Mouse (Mus musculus): ENCODE measurements at regions not wholly inside any gene's neighbourhood (a gene's known extent, or its start where the extent isn't known, plus 50 kb on each side); places are given as distances from the start of the nearest gene placed in this dataset.

- H3K4me3 ChIP-seq (replicated peaks) = no peak overlapping the region
- no peak overlapping the region for H3K9ac ChIP-seq (replicated peaks)
- WGBS = 95% methylated on average over 18 of the region's 18 CpGs
- no peak overlapping the region for H3K27ac ChIP-seq
- H3K4me1 ChIP-seq (replicated peaks) = no peaks in the 10 kb centered on the region
- H3K4me2 ChIP-seq (replicated peaks) = no peak overlapping the region
- no peaks in the 10 kb centered on the region for H3K36me3 ChIP-seq
- no peaks in the 10 kb centered on the region for H3K27me3 ChIP-seq
- no peaks in the 10 kb centered on the region for H3K9me3 ChIP-seq
- ATAC-seq = no peak
Observed at GRCm38 (mm10) chr17:47123576-47123975, 113.2 kb upstream of the Ubr2 start.

- WGBS = 81% methylated on average over 9 of the region's 9 CpGs
- Histone ChIP-seq H3K27me3 (no peaks in the 10 kb centered on the region), H3K36me3 (no peaks in the 10 kb centered on the region), H3K4me1 (replicated peaks) (no peaks in the 10 kb centered on the region), H3K4me3 (replicated peaks) (no peak overlapping the region), H3K9me3 (no peaks in the 10 kb centered on the region), H3K9ac (replicated peaks) (no peak overlapping the region), H3K4me2 (replicated peaks) (no peak overlapping the region), H3K27ac (no peak overlapping the region)
- no peak for ATAC-seq
Observed at GRCm38 (mm10) chr17:47122221-47122620, 111.9 kb upstream of the Ubr2 start.

GRCm38 (mm10) chr17:47118010-47118409 is 107.7 kb upstream of the Ubr2 start:
- Histone ChIP-seq H3K27ac (no peak overlapping the region), H3K9me3 (no peaks in the 10 kb centered on the region), H3K36me3 (no peaks in the 10 kb centered on the region), H3K4me3 (replicated peaks) (no peak overlapping the region), H3K27me3 (no peaks in the 10 kb centered on the region), H3K4me1 (replicated peaks) (no peaks in the 10 kb centered on the region), H3K9ac (replicated peaks) (no peak overlapping the region), H3K4me2 (replicated peaks) (no peak overlapping the region)
- 79% methylated on average over 7 of the region's 7 CpGs for WGBS
- ATAC-seq = no peak

GRCm38 (mm10) chr17:47115754-47116153 is 105.4 kb upstream of the Ubr2 start:
- H3K4me3 ChIP-seq (replicated peaks) = no peak overlapping the region
- no peak overlapping the region for H3K4me2 ChIP-seq (replicated peaks)
- no peak for ATAC-seq
- WGBS = 51% methylated on average over 13 of the region's 13 CpGs
- H3K9ac ChIP-seq (replicated peaks) = no peak overlapping the region
- no peaks in the 10 kb centered on the region for H3K9me3 ChIP-seq
- H3K27me3 ChIP-seq = no peaks in the 10 kb centered on the region
- H3K27ac ChIP-seq = no peak overlapping the region
- no peaks in the 10 kb centered on the region for H3K36me3 ChIP-seq
- H3K4me1 ChIP-seq (replicated peaks) = no peaks in the 10 kb centered on the region

GRCm38 (mm10) chr17:47115141-47115540 is 104.8 kb upstream of the Ubr2 start:
- Histone ChIP-seq H3K9me3 (no peaks in the 10 kb centered on the region), H3K4me2 (replicated peaks) (no peak overlapping the region), H3K27ac (0 out of 2 replicates have a peak overlapping the region, but pooled peaks have one; percentile 16), H3K4me1 (replicated peaks) (no peaks in the 10 kb centered on the region), H3K4me3 (replicated peaks) (no peak overlapping the region), H3K27me3 (no peaks in the 10 kb centered on the region), H3K36me3 (no peaks in the 10 kb centered on the region), H3K9ac (replicated peaks) (no peak overlapping the region)
- ATAC-seq = no peak
- 85% methylated on average over 5 of the region's 5 CpGs for WGBS

GRCm38 (mm10) chr17:47114736-47115135 is 104.4 kb upstream of the Ubr2 start:
- no peaks in the 10 kb centered on the region for H3K9me3 ChIP-seq
- ATAC-seq = no peak
- H3K27ac ChIP-seq = 0 out of 2 replicates have a peak overlapping the region, but pooled peaks have one; percentile 16
- no peak overlapping the region for H3K4me2 ChIP-seq (replicated peaks)
- H3K27me3 ChIP-seq = no peaks in the 10 kb centered on the region
- no peak overlapping the region for H3K4me3 ChIP-seq (replicated peaks)
- no peak overlapping the region for H3K9ac ChIP-seq (replicated peaks)
- 87% methylated on average over 7 of the region's 7 CpGs for WGBS
- no peaks in the 10 kb centered on the region for H3K4me1 ChIP-seq (replicated peaks)
- H3K36me3 ChIP-seq = no peaks in the 10 kb centered on the region

- Histone ChIP-seq H3K27ac (no peak overlapping the region), H3K4me2 (replicated peaks) (no peak overlapping the region), H3K27me3 (no peaks in the 10 kb centered on the region), H3K4me1 (replicated peaks) (no peaks in the 10 kb centered on the region), H3K9me3 (no peaks in the 10 kb centered on the region), H3K9ac (replicated peaks) (no peak overlapping the region), H3K4me3 (replicated peaks) (no peak overlapping the region), H3K36me3 (no peaks in the 10 kb centered on the region)
- WGBS = 91% methylated on average over 16 of the region's 16 CpGs
- ATAC-seq = no peak
Observed at GRCm38 (mm10) chr17:47112556-47113225, 102.3 kb upstream of the Ubr2 start.

GRCm38 (mm10) chr17:47110836-47111235 is 100.5 kb upstream of the Ubr2 start:
- Histone ChIP-seq H3K27me3 (no peaks in the 10 kb centered on the region), H3K9me3 (no peaks in the 10 kb centered on the region), H3K4me1 (replicated peaks) (no peaks in the 10 kb centered on the region), H3K4me2 (replicated peaks) (no peak overlapping the region), H3K36me3 (no peaks in the 10 kb centered on the region), H3K9ac (replicated peaks) (no peak overlapping the region), H3K4me3 (replicated peaks) (no peak overlapping the region), H3K27ac (no peak overlapping the region)
- WGBS = 90% methylated on average over 4 of the region's 4 CpGs
- no peak for ATAC-seq

- no peak for ATAC-seq
- Histone ChIP-seq H3K36me3 (no peaks in the 10 kb centered on the region), H3K4me3 (replicated peaks) (no peak overlapping the region), H3K9ac (replicated peaks) (no peak overlapping the region), H3K27me3 (no peaks in the 10 kb centered on the region), H3K27ac (no peak overlapping the region), H3K9me3 (no peaks in the 10 kb centered on the region), H3K4me2 (replicated peaks) (no peak overlapping the region), H3K4me1 (replicated peaks) (no peaks in the 10 kb centered on the region)
- WGBS = 90% methylated on average over 4 of the region's 4 CpGs
Observed at GRCm38 (mm10) chr17:47104328-47104727, 94.0 kb upstream of the Ubr2 start.

GRCm38 (mm10) chr17:47095191-47095590 is 84.8 kb upstream of the Ubr2 start:
- Histone ChIP-seq H3K4me1 (replicated peaks) (no peaks in the 10 kb centered on the region), H3K27ac (no peak overlapping the region), H3K4me2 (replicated peaks) (no peak overlapping the region), H3K4me3 (replicated peaks) (no peak overlapping the region), H3K9ac (replicated peaks) (no peak overlapping the region), H3K9me3 (0 out of 2 replicates have a peak, but pooled peaks cover 1% of the 10 kb centered on the region), H3K27me3 (no peaks in the 10 kb centered on the region), H3K36me3 (no peaks in the 10 kb centered on the region)
- 86% methylated on average over 3 of the region's 3 CpGs for WGBS
- ATAC-seq = no peak

- Histone ChIP-seq H3K27me3 (no peaks in the 10 kb centered on the region), H3K4me3 (replicated peaks) (no peak overlapping the region), H3K9me3 (0 out of 2 replicates have a peak, but pooled peaks cover 4% of the 10 kb centered on the region), H3K9ac (replicated peaks) (no peak overlapping the region), H3K4me1 (replicated peaks) (no peaks in the 10 kb centered on the region), H3K27ac (no peak overlapping the region), H3K4me2 (replicated peaks) (no peak overlapping the region), H3K36me3 (no peaks in the 10 kb centered on the region)
- ATAC-seq = no peak
- 94% methylated on average over 9 of the region's 9 CpGs for WGBS
Observed at GRCm38 (mm10) chr17:47092076-47092475, 81.7 kb upstream of the Ubr2 start.

- H3K4me2 ChIP-seq (replicated peaks) = no peak overlapping the region
- 86% methylated on average over 3 of the region's 3 CpGs for WGBS
Observed at GRCm38 (mm10) chr17:47089769-47090168, 79.4 kb upstream of the Ubr2 start.

GRCm38 (mm10) chr17:47069206-47069605 is 58.9 kb upstream of the Ubr2 start:
- 89% methylated on average over 2 of the region's 2 CpGs for WGBS
- no peak for ATAC-seq
- Histone ChIP-seq H3K36me3 (no peaks in the 10 kb centered on the region), H3K4me3 (replicated peaks) (no peak overlapping the region), H3K27ac (no peak overlapping the region), H3K9ac (replicated peaks) (no peak overlapping the region), H3K9me3 (peaks cover 5% of the 10 kb centered on the region; the same call in 1 of the 2 replicates), H3K27me3 (no peaks in the 10 kb centered on the region), H3K4me2 (replicated peaks) (no peak overlapping the region), H3K4me1 (replicated peaks) (no peaks in the 10 kb centered on the region)

More at GRCm38 (mm10) chr17:47089769-47090168, 79.4 kb upstream of the Ubr2 start:
- H3K27ac ChIP-seq = no peak overlapping the region
- H3K9me3 ChIP-seq = 0 out of 2 replicates have a peak, but pooled peaks cover 9% of the 10 kb centered on the region
- H3K4me3 ChIP-seq (replicated peaks) = no peak overlapping the region
- H3K36me3 ChIP-seq = no peaks in the 10 kb centered on the region
- no peaks in the 10 kb centered on the region for H3K27me3 ChIP-seq
- no peak overlapping the region for H3K9ac ChIP-seq (replicated peaks)
- ATAC-seq = no peak
- H3K4me1 ChIP-seq (replicated peaks) = no peaks in the 10 kb centered on the region

All from midbrain, embryonic 13.5 days (tissue).